Mouse (Mus musculus) kidney, postnatal 0 days (tissue): ENCODE data around the gene Cacna2d4. TPM values are rescaled to one million over a fixed set of nuclear protein-coding genes. Genes with fewer than 3 reads are reported as not detected.

Source experiments
- ATAC-seq: fragments of 200-750 bp; cut with Nextera tagmentation; replicated peaks from 2 replicates; pipeline ENCODE4 v1.8.0; 2017; ENCODE audit warnings: low read depth, moderate number of reproducible peaks, moderate TSS enrichment, moderate library complexity; ENCODE audit not compliant: low FRiP score
- DNase-seq: peaks from one replicate; pipeline ENCODE4 v3.0.0-alpha.2; 2016; ENCODE audit warnings: low spot score
- H3K27ac ChIP-seq: fragments of 300-500 bp; sonication (generic); 2 replicates; pipeline ENCODE4 v1.5.1; 2014; ENCODE audit warnings: mild to moderate bottlenecking
- H3K27me3 ChIP-seq: fragments of 300-500 bp; sonication (generic); 2 replicates; pipeline ENCODE4 v1.6.1; 2014; ENCODE audit warnings: low read length, mixed read lengths; ENCODE audit not compliant: insufficient read depth
- H3K36me3 ChIP-seq: fragments of 300-500 bp; sonication (generic); 2 replicates; pipeline ENCODE4 v1.6.1; 2014; ENCODE audit warnings: low read length, mixed read lengths; ENCODE audit not compliant: insufficient read depth
- H3K4me1 ChIP-seq: fragments of 300-500 bp; sonication (generic); replicated peaks from 2 replicates; pipeline ENCODE4 v1.6.1; 2014; ENCODE audit warnings: antibody characterized with exemption, low read length, mixed read lengths; ENCODE audit not compliant: insufficient read depth
- H3K4me2 ChIP-seq: fragments of 300-500 bp; sonication (generic); 2 replicates; pipeline ENCODE4 v1.6.1; 2014; ENCODE audit warnings: mild to moderate bottlenecking, low read length, moderate library complexity, mixed read lengths
- H3K4me3 ChIP-seq: fragments of 300-500 bp; sonication (generic); replicated peaks from 2 replicates; pipeline ENCODE4 v1.5.1; 2014; ENCODE audit warnings: low read depth, low read length
- H3K9ac ChIP-seq: fragments of 300-500 bp; sonication (generic); 2 replicates; pipeline ENCODE4 v1.6.1; 2014; ENCODE audit warnings: low read depth, low read length
- H3K9me3 ChIP-seq: fragments of 300-500 bp; sonication (generic); replicated peaks from 2 replicates; pipeline ENCODE4 v1.6.1; 2016; ENCODE audit warnings: low read length, inconsistent platforms, mixed read lengths
- CTCF ChIP-seq: IDR thresholded peaks from 2 replicates; pipeline ENCODE4 v1.5.1; 2016; ENCODE audit warnings: antibody characterized with exemption, low read depth, mild to moderate bottlenecking, moderate library complexity
- WGBS: fragments of 180-500 bp; shearing (Covaris S2); extraction: QIAGEN DNeasy Blood & Tissue Kit; methylation state at CpG from one replicate; pipeline ENCODE4 v1.1.7; 2014; 5-methylcytosine and 5-hydroxymethylcytosine counted together
- polyA plus RNA-seq: library from polyadenylated mRNA; unstranded; fragments of >200 nt; fragmentation: Nextera tagmentation; extraction: Ambion mirVana; gene quantifications from 2 replicates; pipeline ENCODE4 v1.2.1, GENCODE M21; 2015

Gene Cacna2d4
- polyA plus RNA-seq = not detected in 2 replicates

DNA sequence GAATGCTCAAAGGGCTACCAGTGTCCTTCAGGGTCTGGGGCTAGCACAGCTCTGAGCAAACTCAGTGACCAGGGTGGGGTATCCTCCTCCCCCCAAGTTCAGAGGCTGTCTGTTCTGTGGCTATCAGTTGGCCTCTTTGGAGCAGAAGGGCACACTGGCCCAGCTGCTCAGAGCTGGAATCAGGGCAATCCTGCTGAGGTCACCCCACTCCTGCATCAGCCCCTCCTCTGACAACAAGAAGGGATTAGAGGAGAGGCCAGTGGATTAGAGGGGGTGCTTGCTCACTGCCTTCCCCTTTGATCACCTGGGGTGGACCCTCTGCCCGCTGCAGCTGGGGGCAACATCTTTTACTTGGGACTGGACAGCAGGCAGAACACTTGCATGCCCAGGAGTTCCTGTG lies at the start of gene Cacna2d4:
TSS of gene Cacna2d4 (plus strand) at position 286 of the 400 bp plus-strand sequence.
- H3K4me3 ChIP-seq = no peak within 1 kb of the TSS
- H3K27me3 ChIP-seq = no peaks in the 10 kb centered on the region
- H3K9me3 ChIP-seq = no peaks in the 10 kb centered on the region
- ATAC-seq (no peak), DNase-seq (no peak)
- 64% methylated on average over 1 of the region's 1 CpGs for WGBS
- H3K9ac ChIP-seq = no peak within 1 kb of the TSS
- no peak within 1 kb of the TSS for H3K27ac ChIP-seq
- no peaks in the 10 kb centered on the region for H3K4me1 ChIP-seq
- no peak within 1 kb of the TSS for H3K4me2 ChIP-seq
- no peaks in the 10 kb centered on the region for H3K36me3 ChIP-seq
- TF ChIP-seq CTCF = no peak

DNA sequence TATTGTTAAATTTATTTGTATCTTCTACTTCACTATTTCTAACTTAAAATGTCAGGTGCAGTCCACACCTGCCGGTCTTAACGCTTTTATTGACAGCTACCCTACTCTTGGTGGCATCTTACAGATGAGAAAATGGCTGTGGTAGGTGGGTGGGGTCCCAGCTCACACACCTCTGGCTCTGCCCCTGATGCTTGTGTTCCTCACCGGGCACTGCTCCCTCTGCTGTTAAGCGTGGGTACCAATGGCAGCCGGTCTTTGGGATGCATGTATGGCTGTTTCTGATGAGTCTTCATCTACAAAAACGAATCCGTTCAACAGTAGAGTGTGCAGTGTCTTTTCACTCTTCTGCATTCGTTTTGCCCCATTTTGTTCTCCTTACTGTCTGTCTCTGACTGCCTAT lies 49.7 kb upstream of the Cacna2d4 start:
- 67% methylated on average over 8 of the region's 8 CpGs for WGBS
- no peak for ATAC-seq
- H3K9me3 ChIP-seq = no peaks in the 10 kb centered on the region
- H3K4me1 ChIP-seq = no peaks in the 10 kb centered on the region
- H3K4me2 ChIP-seq = no peak overlapping the region
- H3K36me3 ChIP-seq = peaks cover 12% of the 10 kb centered on the region; the same call in 1 of the 2 replicates
- no peak for DNase-seq
- peak; percentile 57 for TF ChIP-seq CTCF
- H3K9ac ChIP-seq = no peak overlapping the region
- no peak overlapping the region for H3K27ac ChIP-seq
- H3K27me3 ChIP-seq = no peaks in the 10 kb centered on the region
- H3K4me3 ChIP-seq = no peak overlapping the region

DNA sequence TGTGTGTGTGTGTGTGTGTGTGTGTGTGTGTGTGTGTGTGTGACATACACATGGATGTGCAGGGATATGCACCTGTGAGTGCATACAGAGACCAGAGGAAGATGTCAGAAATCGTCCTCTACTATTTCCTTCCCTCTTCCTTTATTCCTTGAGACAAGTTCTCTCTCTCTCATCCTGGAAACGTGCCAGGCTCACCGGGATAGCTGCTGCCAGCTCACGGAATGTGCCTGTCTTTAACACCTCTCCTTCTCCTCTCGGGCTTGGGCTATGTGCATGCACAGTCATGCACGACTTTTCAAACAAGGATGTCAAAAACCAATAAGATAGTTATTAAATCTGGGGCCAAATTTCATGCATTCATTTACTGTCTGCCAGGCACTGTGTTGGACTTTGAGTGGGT lies 48.7 kb upstream of the Cacna2d4 start:
- H3K27ac ChIP-seq = no peak overlapping the region
- H3K4me3 ChIP-seq = no peak overlapping the region
- H3K27me3 ChIP-seq = no peaks in the 10 kb centered on the region
- no peak overlapping the region for H3K4me2 ChIP-seq
- DNase-seq = no peak
- no peak for TF ChIP-seq CTCF
- H3K9ac ChIP-seq = no peak overlapping the region
- H3K9me3 ChIP-seq = no peaks in the 10 kb centered on the region
- 71% methylated on average over 6 of the region's 6 CpGs for WGBS
- peaks cover 14% of the 10 kb centered on the region; the same call in 1 of the 2 replicates for H3K36me3 ChIP-seq
- H3K4me1 ChIP-seq = no peaks in the 10 kb centered on the region
- ATAC-seq = no peak

DNA sequence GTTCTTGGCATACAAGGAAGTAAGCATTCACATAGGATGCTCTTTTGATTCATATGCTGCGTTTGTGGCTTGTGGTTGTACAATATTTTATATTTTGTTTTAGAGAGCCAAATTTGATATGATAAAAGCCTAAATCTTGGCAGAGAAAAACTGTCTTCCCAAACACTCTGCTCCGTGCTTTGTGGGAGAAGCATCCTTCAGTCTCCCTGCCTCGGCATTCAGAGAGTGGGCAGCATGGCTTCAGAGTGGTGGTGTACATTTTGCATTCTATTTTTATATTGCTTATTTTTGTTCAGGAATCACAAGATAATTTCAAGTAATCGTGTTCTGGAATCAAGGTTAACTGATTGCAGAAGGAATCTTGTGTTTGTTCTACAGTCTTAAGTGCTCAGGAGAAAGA lies 44.8 kb upstream of the Cacna2d4 start:
- WGBS = 93% methylated on average over 4 of the region's 4 CpGs
- Histone ChIP-seq H3K4me2 (no peak overlapping the region), H3K27ac (no peak overlapping the region), H3K9me3 (no peaks in the 10 kb centered on the region), H3K36me3 (peaks cover 9% of the 10 kb centered on the region; the same call in 1 of the 2 replicates), H3K4me1 (no peaks in the 10 kb centered on the region), H3K27me3 (no peaks in the 10 kb centered on the region), H3K9ac (no peak overlapping the region), H3K4me3 (no peak overlapping the region)
- DNase-seq (no peak), ATAC-seq (no peak)
- no peak for TF ChIP-seq CTCF

DNA sequence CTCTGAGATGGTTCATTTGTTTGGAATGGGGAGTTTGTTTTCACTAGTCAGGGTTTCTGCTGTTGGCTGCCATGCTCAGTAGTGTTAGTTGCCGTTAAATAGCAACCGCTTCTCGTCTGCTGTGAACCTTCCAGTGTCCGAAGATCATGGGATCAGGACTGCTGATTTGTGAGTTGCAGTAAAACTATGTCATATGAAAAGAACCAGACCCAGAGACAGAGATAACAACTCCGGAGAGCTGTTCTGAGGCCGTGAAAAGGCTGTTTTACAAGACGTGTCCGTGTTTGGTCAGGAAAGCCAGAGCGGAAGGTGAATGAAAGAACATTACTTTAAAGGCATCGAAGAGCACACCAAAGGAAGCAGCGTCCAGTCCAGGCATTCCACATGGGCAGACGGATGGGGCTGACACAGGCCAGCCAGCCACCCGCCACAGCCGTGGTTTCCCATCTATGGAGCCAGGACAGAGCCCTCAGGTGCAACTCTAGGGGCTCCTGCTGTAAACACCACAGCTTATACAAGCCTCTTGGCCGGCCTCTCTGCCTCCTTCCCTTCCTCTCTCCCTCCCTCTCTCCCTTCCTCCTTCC lies 42.7 kb upstream of the Cacna2d4 start:
- ATAC-seq (no peak), DNase-seq (peak; percentile 52)
- Histone ChIP-seq H3K4me2 (no peak overlapping the region), H3K9me3 (no peaks in the 10 kb centered on the region), H3K36me3 (peaks cover 9% of the 10 kb centered on the region; the same call in 1 of the 2 replicates), H3K4me1 (no peaks in the 10 kb centered on the region), H3K4me3 (no peak overlapping the region), H3K27ac (0 out of 2 replicates have a peak overlapping the region, but pooled peaks have one; percentile 6), H3K9ac (no peak overlapping the region), H3K27me3 (no peaks in the 10 kb centered on the region)
- no peak for TF ChIP-seq CTCF
- WGBS = 42% methylated on average over 15 of the region's 15 CpGs

DNA sequence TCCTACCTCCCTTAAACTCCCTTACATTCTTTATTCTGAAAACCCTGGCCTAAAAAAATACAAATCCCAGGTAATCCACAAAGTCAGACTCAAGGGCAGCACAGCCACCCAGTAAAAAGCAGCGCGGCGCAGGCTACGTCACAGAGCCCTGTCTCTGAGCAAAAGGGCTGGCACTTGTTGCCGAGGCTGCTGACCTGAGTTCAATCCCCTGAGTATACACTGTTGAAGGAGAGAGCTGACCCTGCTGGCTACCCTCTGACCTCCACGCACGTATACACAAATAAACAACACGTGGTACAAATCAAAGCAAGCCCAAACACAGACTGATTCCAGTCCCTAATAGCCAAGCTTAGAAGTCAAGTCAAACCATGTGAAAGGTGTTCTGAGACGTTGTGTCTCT lies 42.2 kb upstream of the Cacna2d4 start:
- Histone ChIP-seq H3K9ac (no peak overlapping the region), H3K27me3 (no peaks in the 10 kb centered on the region), H3K4me1 (no peaks in the 10 kb centered on the region), H3K27ac (0 out of 2 replicates have a peak overlapping the region, but pooled peaks have one; percentile 6), H3K4me2 (no peak overlapping the region), H3K36me3 (peaks cover 9% of the 10 kb centered on the region; the same call in 1 of the 2 replicates), H3K9me3 (no peaks in the 10 kb centered on the region), H3K4me3 (no peak overlapping the region)
- TF ChIP-seq CTCF = no peak
- 58% methylated on average over 9 of the region's 9 CpGs for WGBS
- DNase-seq (no peak), ATAC-seq (no peak)
